Mouse (Mus musculus): ENCODE measurements around the gene Tpra1.

Gene Tpra1

DNA sequence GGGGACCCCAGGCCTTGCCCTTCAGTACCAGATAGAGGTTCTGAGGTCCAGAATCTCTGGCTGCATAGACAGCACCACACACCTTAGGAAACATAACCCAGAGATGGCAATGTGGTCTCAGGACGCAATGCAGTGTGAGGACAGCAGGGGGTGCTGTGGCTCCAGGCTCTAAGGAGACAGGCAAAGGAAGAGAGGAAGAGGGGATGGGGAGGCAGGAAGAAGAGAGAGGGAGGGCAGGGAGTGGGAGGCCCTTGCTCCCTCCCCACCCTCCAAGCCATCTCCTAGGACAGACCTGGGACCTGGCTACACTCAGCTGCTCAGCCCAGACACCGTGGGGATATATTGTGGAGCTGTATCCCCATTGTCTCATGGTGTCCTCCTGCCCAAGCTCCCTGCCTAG is 25.5 kb downstream of the Tpra1 start:
- DNase-seq (ENCODE audit: low read depth, low spot score) = peak; percentile 63

DNA sequence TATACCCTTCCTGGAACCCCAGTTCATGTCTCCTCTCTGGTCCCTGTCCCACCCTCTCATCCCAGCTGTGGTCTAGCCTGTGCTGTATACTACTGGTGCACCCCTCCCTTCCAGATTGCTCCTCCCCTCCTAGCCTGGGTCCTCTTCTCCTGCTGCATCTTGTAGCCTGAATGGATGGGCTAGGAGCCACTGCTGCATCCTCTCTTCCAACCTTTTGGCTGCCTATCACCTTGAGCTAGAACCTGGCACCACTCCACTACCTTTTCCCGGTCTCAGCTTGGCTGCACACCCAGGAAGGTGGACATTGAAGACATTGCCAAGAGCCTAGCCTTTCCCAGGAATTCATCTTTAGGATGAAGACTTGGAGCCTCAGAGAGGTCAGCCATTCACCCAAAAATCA is 26.0 kb downstream of the Tpra1 start:
- DNase-seq (ENCODE audit: low read depth, low spot score) = no peak

DNA sequence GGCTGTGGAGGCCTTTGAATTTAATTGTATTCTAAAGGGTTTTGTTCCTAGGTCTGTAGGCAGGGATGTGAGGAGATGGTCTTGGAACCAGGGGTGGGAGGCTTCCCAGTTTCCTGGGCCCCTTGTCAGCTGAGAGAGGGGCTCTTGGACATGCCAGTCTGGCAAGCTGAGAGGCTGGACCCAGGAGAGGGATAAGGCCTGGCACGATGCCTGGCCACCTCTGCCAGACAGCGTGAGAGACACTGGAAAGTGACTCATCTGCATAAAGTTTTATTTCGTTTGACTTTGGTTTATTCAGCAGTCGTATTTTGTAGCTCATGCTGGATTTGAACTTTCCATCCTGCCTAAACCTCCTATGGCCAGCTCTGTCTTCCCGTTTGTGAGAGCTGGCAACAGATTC is 26.5 kb downstream of the Tpra1 start:
- no peak for DNase-seq (ENCODE audit: low read depth, low spot score)

DNA sequence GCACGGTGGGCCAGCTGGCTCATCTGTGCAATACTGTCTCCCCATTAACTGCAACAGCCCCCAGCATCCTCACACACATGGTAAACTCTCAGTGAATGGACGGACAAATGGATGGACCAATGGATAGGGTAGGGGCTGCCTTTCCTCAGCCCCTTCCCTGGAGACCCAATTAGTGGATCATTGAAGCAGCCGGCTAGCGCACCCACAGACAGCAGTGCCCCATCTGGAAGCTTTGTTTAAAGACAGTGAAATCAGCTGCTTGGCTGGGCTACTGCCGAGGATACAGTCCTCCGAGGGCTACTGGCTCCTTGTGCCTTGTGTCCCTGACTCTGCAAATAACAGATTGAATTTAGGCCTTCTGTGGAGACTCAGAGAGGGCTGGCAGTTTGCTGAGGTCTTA is 27.4 kb downstream of the Tpra1 start:
- DNase-seq (ENCODE audit: low read depth, low spot score) = no peak

DNA sequence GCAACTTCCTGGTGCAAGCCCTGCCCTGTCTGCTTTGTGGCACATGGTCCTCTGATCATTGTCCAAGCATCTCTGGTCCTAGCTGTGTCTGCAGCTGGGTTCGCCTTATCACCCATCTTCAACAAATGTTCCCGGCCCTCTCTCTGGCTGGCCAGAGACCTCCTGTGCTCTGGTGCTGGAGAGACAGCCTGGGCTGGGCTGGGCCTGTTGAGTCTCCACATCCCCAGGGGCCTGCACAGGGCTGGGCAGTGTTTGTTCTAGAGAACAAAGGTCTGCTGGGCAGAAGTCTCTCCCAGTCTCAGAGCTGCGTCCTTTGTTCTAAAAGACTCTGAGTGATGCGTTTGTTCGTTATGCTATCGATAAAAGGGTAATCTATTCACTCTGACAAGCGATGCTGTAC is 28.0 kb downstream of the Tpra1 start:
- DNase-seq (ENCODE audit: low read depth, low spot score) = no peak

DNA sequence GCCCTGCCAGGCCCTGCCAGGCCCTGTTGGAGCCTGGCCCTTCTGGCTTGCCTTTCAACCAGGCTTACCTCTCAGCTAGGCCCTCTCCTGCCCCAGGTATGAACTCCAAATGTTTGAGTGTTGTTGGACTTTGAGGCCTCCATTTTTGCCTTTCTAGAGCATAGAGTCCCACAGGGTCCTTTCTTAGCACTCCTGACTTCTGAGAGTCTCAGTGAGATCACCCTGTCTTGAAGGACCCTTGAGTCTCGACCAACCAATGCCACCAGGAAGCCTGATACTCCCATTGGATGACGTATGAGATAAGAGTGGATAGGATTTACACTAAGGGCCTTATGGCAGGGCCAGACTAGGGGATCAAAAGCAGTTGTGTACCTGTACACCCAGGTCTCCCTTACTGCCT is 29.4 kb downstream of the Tpra1 start:
- no peak for DNase-seq (ENCODE audit: low read depth, low spot score)

DNA sequence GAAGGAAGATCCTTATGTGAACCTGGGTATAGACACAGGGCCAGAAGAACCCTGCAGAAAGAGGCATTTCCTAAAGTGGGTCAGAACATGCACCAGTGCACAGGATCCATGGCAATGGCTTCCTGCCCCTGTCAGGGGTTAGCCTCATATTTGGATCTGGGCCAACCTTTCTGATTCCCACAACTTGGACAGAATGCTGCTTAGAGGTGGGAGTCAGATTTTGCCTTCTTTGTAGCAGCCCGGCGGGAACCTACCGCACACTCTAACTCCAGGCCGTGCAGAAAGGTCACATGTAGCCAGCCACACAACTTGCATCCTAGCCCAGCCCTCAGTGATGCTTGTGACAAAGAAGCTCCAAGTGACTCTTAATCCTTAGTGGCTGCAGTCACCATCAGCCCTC is 32.1 kb downstream of the Tpra1 start:
- DNase-seq (ENCODE audit: low read depth, low spot score) = no peak

DNA sequence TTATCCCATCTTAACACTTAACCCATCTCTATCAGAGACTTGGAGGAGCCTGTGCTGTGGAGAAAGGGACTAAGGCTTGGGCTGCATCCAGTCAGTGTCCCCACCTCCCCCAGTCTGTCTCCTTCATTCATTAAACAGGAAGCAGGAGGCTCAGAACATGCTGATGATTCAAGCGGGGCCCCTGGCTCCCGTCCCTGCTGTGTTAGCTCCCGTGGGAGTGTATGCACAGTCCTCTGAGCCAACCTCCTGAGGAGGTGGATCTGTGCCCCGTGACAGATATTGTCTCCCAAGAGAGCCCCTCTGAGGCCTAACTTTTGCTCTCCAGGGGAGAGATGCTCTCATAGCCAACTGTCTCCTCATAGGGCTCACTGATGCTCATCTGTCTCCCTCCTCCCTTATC is 32.8 kb downstream of the Tpra1 start:
- DNase-seq (ENCODE audit: low read depth, low spot score) = no peak

DNA sequence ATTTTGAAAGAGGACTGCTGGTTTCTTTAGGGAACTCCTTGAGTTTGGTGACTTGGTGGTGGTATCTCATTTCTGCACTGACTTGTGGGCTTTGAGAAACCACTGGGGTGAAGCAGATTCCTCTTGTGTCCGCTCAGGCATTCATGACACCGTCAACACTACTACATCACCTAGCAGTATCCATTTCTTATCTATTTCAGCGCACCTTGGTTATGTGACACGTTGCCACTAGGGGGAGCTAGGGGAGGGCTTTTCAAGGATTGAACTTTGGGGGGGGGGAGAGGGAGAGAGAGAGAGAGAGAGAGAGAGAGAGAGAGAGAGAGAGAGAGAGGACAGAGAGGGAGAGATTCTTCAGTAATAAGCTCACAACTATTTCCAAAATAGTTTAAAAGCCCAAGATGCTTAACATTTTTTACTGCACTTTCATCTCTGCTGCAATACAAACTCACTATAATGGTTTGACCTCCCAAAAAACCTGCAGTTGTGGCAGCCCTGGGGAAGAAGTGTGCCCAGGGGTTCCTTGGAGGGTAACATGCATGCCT is 33.8 kb downstream of the Tpra1 start:
- DNase-seq (ENCODE audit: low read depth, low spot score) = peak; percentile 44

DNA sequence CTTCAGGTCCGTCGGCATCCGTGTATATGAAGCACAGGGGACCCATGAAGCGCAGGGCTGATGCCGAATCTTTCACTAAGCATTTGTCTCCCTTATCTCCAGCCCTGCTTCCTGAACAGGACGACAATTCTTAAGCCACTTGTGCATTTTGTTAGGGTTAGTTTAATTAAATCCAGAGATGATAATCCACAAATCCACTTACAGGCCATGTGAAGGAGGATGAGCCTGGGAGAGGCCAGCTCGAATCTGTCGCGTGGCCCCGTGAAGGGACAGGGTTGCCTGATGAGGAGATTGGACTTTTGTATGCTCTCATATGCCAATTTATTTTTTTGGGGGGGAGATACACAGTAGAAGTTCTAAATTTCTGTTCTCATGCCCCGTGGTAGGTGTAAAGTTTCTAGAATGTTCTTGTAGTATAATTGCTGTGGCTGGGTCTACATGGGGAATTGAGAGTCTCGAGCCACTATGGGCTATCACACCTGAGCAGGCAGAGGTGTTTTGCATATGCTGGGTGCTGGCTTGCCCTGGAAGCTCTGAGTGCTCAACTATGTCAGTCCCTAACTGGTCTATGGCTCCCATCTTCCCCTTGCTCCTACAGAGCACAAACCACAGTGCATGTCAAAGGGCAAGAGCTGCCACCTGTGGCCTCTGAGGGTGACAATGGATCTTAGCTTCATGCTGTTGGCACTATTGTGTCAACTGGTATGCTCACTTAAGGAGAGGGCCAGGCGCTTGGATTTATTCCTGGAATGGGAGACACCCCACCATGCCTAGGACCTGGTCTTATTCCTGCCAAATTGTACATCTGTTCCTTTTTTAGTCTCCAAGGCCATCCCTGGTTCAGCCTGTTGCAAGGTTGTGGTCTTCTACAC is 34.5 kb downstream of the Tpra1 start:
- DNase-seq (ENCODE audit: low read depth, low spot score) = peak; percentile 52

DNA sequence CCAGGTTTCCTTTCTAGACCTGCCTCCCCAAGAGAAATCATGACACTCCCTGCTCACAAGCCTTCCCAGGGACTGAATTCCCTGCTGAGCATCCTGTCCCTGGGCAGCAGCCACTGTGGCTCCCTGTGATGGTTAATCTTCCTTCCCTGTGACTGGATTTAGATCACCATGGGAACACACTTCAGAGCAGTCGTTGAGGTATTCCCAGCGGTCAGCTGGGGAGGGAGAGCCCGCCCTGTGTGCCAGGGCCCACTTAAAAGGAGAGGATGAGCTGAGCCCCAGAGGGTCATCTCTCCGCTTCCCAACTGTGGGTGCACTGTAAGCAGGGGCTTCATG is 35.1 kb downstream of the Tpra1 start:
- no peak for DNase-seq (ENCODE audit: low read depth, low spot score)

DNA sequence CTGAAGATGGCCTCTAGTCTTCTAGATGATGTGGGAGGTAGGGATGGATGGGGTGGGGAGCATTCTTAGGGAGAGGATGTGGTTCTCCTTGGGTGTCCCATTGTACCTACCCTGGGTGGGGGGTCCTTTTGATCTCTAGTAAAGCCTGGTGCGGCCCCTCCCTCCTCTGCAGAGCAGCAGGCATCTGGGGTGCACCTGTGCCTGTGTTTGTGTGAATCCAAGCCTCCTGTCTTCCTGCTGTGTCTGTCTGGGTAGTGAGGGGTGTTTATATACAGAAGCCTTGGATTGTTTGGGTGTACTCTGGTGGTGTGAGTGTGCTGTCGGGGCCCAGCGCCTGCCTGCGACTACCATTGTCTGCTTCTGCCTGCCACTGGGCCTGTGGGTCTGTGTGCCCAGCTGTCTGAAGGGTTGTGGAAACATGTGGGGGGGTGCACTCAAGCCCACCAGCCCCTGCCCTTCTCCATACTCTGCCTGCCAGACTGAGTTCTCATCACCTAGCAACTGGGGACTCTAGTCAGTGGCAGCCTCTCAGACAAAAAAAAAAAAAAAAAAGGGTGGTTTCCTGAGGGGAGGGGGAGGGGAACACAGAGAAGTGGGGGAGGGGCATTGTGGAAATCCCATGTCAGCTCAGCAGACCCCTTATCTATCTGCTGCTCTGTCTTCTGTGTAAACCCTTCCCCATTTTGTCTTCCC is 36.1 kb downstream of the Tpra1 start:
- DNase-seq (ENCODE audit: low read depth, low spot score) = no peak

DNA sequence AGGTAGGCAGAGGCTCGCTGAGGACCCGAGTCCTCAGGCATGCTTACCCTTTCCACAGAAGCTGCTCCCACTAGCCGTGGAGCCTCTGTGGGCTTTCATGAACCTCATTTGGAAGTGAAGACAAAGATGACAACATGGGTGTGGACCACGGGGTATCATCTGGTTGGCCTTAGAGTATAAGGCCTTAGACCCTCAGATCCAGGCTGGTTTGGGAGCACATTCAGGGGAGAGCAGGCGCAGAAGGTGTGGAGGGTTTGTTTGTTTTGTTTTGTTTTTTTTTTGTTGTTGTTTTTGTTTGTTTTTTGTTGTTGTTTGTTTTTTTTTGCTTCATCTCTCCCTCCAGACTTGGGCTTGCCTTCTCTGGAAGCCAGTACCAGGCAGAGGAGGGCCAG is 36.6 kb downstream of the Tpra1 start:
- no peak for DNase-seq (ENCODE audit: low read depth, low spot score)

DNA sequence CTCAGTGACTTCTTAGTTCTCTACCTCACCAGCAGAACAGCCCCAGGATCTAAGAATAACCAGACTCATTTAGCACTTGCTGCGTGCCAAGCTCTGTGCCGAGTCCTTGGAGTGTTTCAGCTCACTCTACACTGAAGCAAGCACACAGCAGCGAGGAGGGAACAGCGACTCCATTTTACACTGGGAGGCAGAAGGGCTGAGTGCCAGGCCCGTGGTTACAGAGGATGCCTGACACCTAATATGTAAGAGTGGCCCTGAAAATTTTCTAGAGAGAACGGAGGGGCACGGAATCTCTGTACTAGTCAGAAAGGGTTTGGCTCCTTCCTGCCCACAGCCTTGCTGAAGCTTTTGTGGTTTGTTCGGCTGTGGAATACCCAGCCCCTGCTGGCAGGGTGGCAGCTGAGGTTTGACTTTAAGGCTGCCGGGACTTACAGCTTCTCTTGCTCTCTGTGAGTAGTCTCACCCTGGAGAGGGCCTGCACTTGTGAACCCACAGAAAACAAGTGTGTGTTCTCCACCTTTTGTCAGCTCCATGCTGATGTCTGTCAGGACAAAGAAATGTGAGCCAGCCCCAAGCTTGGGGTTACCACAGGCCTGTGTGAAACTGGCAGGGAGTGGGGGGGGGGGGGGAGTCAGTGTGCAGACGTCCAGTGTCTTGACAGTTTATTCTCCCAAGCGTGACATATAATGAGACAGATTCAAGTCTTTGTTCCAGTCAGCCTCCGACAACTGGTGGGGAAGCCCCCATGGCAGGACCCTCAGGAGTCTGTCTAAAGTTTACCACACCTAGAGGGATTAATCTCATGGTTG is 37.4 kb downstream of the Tpra1 start:
- no peak for DNase-seq (ENCODE audit: low read depth, low spot score)

DNA sequence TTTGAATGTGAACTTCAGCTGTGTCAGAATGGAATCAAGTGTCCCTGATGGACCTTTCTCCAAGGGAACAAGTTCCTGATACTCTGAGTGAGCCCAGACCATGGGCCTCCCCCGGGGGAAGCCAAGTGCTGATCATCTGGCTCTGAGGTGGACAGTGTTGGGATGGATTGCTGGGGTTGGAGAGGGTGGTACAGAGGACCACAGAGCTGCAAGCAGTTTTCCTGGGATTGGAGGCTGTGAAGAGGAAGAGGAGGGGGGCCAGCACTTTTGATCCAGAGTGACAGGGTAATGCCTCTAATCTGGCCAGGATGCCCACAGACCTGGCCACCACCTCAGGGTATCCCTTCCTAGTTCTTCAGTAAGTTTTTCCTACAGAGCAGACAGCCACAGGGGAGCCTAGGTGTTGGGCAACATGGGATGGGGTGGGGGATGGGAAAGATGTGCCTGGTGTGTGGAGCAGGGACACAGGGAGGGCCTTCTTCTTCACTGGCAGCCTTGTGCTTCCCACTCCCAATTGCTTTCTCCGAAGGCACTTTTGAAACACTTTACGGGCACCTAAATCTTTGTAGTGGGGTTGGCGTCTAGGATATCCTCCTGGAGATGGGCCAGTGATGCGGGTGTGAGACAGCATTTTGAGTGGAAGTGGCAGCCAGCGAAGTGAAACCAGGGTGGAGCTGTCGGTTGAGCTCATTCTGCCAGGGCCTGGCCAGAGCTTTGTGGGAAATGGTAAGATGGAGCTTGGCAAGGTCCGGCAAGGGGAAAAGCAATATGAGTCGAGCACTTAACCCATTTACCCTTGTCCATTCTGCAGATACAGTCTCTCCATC is 38.3 kb downstream of the Tpra1 start:
- no peak for DNase-seq (ENCODE audit: low read depth, low spot score)

DNA sequence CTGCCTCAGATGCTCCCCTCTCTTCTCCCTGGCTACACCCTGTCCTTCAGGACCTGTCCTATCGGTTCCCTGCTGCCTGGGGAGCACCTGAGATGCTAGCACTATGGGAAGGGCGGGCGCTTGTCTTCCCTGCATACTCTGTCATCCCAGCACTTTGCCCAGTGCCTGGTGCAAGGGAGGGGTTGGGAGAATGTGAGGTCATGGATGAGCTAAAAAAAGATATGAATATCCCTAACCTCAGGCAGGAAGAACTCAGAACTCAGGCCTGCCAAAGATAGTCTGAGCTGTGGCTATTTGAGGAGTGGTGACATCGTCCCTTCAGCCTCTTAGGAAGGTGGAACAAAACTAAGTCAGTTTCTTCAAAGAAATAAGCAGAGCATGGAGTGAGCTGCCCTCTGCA is 39.6 kb downstream of the Tpra1 start:
- DNase-seq (ENCODE audit: low read depth, low spot score) = no peak

DNA sequence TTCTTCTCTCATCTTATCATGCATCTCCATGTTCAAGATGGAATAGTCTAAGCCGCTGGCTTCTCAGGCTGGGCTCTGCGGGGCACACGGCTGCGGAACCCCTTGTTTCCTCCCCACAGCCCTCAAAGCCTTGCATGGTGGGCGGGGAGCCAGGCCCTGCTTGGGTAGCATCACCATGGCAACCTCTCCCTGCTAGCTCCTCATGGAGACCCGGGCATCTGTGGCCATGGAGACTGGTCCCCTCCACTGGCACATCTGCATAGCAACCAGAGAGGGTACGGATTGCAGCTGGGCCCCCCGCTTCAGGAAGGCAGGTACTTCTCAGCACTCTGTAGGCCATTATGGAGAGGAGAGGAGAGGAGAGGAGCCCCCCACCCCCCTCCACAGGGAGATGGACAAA is 40.5 kb downstream of the Tpra1 start:
- no peak for DNase-seq (ENCODE audit: low read depth, low spot score)

DNA sequence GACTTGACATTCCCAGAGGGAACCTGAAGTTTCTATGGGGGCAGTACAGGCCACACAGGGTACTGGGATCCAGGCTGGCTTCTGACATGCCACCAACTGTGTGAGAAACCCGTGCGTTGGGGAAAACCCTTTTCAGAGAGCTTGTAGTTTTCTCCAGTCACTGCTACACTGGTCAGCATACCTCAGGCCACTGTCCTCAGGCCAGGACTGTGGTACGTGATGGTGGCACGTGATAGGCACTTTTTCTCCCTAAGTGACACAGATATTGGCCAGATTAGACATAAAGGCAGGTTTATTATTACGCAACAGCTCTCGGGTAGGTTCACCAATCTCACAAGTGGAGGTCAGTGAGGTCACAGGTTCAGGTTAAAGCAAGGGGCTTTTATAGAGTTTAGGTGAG is 41.6 kb downstream of the Tpra1 start:
- no peak for DNase-seq (ENCODE audit: low read depth, low spot score)

DNA sequence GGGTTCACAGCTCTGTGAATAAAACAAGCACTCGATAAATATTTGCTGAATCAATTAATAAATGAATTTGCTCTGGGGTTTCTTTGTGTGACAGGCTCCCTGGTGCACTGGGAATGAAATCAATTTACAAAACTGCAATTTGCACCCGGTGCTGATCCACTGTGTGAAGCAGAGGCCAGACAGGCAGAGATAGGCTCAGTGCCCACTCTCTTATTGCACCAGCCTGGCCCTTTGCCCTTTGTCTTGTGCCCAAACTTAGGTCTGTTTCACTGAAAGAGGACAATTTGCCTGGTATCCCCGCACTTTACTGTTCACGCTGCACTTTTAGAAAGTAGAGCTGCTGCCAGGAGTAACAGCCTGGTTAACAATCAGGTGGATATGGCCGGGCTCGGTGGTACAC is 44.4 kb downstream of the Tpra1 start:
- no peak for DNase-seq (ENCODE audit: low read depth, low spot score)

DNA sequence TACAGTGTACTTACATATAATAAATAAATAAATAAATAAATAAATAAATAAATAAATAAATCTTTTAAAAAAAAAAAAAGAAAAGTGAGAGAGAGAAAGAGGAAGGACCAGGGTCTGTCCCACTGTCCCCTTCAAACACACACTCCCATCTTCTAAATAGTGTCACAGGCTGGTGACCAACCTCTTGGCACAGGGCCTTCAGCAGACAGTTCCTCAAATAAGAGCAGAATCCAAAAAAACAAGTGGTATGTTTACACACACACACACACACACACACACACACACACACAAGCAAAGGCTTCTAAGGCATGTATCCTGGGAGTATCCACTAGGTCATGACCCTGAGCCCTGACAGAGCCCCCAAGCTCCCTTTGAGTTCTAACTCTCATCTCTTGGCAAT is 45.7 kb downstream of the Tpra1 start:
- no peak for DNase-seq (ENCODE audit: low read depth, low spot score)

DNA sequence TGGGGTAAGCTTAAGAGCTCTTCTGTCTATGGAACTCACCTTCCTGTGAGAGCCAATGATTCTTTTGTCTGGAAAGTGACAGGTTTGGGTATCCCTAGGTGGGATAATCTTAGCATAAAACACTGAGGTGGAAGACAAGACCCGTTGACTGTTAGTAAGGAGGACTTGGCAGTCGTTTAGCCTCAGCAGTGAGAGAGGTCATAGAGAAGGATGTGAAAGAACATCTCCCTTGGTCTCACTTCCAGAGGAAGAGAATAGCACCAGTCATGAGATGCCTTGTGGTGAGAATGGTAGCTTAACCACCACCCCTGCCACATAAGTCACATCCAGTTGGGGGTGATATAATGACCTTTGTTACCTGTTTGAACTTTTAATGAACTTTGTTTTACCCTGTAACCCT is 54.7 kb downstream of the Tpra1 start:
- DNase-seq (ENCODE audit: low read depth, low spot score) = no peak

Data from retina, postnatal 7 days (tissue).